Mouse (Mus musculus): ENCODE results near the gene Cd86. TPM values are rescaled to one million over a fixed set of nuclear protein-coding genes. Genes with fewer than 3 reads are reported as not detected.

The Cd86 gene
- total RNA-seq, 2 experiments from 2014 or later: 1.3 to 1.6 TPM

DNA sequence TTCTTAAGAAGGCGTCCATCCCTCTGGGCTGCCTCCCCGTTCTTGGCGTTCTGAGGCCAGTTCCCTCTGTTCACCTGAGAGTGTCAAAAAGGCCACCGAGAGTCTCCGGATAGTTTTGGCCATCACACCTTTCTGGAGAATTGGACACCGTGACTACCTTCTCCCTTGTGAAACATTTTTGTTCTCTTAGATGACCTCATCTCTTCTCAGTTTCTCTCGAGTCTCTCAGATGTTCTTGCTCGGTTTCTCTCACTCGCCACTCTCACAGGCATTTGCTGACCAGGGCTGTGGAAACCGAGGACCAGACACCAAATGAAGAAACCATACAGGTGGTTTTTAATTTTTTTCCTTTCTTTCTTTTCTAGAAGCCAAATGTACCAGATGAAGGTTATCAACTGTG lies 4.6 kb downstream of the Cd86 start:
- DNase-seq (ENCODE audit: low spot score in 2 of 2): no peak

DNA sequence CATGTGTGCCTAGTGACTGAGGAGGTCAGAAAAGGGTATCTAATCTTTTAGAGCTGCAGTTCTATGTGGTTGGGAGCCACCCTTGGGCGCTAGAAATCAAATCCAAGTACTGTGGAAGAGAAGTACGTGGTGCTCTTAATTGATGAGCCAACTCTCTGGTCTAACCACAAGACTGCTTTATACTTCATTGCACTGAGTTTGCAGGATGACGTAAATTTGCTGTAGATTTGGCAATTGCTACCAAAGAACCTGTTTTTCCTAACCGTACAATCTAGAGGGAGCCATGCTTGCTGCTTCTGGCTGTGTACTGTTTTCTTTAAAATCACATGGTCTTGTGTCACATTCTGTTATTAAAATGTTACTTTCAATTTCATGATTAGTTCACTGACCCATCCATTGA lies 10.0 kb downstream of the Cd86 start:
- no peak for DNase-seq (ENCODE audit: low spot score in 2 of 2)

DNA sequence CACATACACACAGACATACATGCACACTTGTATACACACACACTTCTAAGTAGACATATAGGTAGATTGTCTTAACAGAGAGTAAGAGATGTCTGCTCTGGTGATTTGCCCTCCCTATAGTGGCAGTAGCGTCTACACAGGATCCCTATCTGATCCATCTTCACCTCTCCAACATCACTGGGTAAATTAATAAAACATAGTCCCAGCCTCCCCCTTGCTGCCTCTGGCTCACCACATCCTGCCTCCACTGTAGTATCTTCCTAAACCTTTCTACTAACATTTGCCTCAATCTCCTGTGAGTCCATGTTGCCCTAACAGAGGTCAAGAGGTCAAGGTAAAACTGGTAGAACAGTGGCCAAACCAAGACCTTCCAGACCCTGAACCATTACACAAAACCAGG lies 10.7 kb downstream of the Cd86 start:
- DNase-seq (ENCODE audit: low spot score in 2 of 2): no peak

DNA sequence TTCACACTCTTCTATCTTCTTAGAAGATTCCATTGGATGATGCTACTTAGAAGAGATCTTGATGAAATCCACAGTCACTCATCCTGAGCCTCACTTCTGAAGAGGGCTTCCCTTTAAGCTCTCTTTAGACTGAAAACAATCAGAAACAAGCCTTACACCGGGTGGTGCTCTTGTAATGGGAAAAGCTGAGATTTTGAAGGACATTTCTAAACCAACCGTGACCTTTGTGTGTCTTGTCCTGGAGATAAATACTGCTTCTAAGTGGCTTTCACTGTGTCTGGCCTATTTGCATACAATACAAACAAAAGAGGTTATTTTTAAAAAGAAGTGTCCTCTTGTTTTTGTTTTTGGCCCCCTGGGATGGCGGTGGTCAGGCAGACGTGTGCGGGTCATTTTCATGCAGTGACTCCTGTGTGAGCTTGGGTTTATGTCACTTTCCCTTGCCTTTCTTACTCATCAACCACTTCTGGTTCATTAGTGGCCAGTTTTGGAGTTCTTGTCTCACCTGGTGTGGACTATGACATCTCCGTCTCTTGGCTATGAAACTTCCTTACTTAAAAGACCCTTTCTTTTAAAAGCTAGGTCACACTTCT lies 14.6 kb downstream of the Cd86 start:
- no peak for DNase-seq (ENCODE audit: low spot score in 2 of 2)

DNA sequence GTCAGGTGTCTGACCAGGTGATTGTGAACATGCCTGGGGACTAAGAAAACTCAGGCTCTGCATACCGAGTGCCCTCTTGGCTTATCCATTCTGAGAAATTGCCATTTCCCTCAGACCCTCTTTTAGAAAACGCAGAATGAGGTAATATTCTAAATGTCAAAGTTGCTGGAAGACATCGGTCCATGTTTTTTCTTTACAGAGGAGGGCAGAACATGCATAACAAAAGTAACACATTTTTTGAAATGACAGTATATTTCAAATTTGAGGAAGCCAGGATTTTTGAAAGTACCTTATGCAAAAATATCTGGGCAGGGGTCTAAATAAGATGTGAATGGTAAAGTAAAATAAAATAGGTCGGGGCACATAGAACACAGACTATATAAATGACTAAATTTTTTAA lies 15.4 kb downstream of the Cd86 start:
- DNase-seq (ENCODE audit: low spot score in 2 of 2): no peak

DNA sequence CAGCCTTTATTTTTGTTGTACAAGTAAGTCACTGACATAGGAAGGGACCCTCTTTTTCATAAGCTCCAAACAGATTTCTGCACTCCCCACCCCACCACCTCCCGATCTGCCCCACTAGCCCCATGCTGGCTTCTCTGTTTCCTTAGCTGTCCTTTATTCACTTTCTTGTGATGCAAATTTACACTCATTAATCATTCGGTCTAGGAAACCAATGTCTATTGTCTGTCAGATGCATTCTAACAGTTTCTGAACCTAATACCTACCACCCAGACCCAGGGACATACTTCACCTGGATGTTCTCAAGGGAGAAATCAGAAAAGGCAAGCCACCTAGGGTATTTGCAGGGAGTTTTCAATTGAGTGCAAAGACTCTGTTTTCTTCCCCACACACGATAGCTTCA lies 16.6 kb downstream of the Cd86 start:
- no peak for DNase-seq (ENCODE audit: low spot score in 2 of 2)

DNA sequence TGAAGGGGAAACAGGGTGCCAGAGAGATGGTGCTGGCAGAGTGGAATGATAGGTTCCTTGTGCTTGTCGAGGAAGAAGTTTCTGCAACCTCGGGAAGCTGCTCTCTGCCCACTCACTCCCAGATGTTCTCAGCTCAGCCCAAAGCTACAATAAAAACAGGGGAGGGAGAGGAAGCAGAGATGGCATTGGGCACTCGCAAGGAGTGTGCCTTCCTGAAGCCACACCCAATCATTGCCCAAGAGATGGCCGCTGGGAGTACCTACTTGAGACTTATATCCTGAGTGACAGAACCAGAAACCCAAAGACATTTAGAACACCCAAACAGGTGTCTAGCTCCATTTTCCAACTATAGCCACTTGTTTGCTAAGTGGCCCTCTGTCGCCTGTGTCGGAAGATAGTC lies 20.8 kb downstream of the Cd86 start:
- DNase-seq (ENCODE audit: low spot score in 2 of 2): no peak

DNA sequence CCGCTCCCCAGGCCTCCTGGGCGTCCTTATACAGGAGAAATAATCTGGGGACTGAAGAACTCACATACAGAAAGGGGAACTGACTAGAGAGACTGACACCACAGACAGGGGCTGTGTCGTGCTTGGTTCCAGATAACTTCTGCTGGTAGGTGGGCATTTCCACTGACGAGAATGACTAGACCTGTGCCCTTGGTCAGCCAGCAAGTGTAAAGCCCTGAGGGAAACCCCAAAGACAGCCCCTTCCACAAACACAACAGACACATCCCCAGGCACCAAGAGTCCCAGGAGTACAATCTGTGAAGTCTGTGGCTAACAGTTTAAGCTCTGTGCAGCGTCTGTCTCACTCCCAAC lies 23.2 kb downstream of the Cd86 start:
- no peak for DNase-seq (ENCODE audit: low spot score in 2 of 2)

DNA sequence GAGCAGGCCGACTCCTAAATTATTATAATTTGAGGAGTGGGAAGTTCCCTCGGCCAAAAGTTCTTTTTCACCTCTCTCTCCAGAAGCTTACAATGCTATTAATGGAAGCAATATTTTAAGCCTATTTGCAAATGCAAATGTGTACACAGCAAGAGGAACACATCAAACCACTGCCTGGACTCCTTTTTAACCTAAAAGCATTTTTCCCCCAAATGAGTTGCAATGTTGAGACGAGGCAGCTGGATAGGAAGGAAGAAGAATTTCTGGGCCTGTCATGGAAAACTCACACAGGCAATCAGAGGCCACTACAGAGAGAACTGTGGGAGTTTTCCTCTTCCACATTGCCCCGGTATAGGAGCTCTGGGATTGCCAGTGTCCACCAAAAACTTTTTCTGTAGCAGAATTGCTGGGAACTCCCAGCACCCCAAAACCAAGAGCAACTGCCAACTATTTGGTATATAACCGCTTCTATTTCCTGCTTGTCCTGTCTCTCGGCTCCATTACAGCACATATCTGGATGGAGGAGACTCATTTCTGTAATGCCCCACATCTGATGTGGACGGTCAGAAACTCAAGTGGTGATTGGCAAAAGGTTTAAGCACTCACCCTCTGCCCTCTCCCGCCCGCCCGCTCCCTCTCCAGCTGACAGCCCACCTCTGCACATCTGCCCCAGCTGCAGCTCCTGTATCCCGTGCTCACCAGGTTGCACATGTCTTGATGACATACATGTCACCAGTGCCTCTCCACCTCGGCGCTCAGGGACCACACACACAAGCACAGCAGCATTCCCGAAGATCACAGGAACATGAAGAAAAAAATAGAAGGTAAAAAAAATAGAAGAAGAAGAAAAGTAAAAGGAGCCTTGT lies 23.8 kb downstream of the Cd86 start:
- DNase-seq (ENCODE audit: low spot score in 2 of 2): no peak

DNA sequence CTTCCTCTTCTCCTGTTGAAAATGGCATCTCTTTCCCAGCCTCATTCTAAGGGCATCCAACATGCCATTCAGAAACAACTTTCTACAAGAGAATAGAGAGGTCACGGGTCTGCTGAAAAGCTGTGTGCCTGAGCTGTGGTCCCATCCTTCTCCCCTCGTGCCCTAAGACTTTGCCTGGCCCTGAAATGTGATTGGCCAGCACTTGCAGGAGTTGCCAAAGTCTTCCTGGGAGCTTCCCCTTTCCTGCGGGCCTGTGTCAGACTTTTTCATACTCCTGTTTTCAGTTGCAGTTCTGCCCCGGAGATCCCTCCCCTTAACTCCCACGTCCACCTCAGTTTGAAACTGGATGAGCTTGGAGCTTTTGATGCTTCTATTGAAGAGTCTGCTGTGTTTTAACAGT lies 24.9 kb downstream of the Cd86 start:
- no peak for DNase-seq (ENCODE audit: low spot score in 2 of 2)

DNA sequence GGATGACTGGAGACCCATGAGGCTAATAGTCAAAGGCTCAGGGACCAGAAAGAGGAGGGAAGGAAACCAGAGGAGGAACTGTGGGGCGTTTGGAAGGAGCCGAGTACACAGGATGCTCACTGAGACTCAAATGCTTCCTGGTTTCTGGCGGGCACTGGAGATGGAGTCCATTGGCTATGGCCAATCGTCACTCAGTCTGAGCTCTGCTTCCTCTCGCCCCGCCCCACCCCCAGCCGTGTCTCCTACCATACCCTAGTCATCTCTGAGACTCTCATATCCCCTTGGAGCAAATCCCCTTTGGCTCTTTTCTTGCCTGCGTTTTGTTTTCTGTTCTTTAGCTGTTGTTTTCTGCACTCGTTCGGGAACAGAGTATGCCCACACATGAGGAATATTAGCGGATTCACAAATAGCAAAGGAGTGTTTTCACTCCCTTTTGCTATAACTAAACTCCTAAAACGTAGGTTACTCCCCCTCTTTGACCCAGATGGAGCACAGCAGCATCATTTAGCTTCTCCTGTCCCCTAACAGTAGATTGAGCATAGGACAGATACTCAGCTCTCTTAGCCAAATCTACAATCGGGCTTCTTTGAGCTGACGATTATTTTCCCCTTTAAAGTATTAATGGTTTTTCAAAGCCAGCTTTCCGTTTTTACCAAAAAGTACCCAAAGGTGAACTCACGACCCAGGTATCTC lies 25.9 kb downstream of the Cd86 start:
- DNase-seq (ENCODE audit: low spot score in 2 of 2): no peak

DNA sequence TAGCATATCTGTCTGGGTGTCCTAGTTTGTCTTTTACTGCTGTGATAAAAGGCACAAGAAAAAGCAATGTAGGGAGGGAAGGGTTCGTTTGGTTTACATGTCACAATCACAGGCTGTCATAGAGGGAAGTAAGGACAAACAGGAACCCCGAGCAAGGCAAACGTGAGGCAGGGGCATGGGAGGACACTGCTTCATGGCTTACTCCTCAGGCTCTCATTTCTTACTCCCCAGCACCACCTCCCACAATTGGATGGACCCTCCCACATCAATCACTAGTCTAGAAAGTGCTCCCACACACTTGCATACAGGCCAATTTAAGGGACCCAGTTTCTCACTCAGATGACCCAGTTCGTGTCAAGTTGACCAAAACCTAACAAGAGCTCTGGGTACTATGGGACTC lies 29.1 kb downstream of the Cd86 start:
- DNase-seq (ENCODE audit: low spot score in 2 of 2): no peak

DNA sequence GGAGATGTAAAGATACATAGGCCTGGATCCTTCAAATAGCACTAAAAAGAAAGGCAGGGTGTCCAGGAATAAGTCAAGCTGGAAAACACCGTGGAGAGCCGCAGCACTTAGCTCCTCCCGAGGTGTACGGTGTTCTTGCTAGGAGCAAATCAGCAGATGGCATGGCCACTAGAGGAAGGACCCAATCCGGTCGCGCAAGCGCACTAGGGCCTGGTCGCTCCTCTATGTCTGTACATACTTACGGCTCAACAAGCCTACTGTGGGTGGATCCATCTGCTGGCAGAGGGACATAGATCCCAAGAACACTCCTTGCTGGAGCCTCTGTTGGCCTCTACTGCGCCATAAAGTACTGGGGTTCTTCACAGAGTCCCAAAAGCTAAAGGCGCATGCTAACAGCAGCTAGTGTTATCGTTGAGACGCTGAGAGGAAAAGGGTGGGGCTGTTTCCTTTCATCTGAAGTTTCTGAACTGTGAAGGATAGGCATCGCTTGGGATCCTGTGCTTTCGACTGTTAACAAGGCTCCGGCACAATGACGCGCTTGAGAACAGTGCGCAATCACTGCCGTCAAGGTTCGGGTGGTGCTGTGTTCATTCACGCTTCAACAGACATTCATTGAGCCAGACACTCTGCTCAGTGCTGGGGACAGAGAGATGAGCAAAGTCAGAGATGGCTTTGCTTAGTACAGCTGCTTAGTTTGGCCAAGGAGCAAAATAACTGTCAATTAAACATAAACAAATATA lies 30.7 kb downstream of the Cd86 start:
- no peak for DNase-seq (ENCODE audit: low spot score in 2 of 2)

DNA sequence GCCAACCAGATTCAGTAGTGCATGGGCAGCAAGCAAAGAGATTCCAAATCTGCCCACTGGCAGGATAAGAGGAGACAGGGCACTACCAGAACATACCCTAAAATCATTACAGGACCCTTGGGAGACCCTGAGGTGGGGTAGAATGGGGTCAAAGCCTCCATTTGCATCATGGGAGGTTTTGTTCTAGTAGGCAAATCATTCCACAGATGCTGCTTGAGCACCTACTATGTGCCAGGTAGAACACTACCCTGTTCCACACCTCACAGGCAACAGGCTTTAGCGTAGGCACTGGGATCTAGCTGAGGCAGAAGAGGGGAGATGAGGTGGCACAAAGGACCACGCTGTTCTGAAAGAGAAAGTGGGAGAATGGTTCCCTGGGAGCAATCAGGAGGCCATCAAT lies 31.5 kb downstream of the Cd86 start:
- DNase-seq (ENCODE audit: low spot score in 2 of 2): no peak

DNA sequence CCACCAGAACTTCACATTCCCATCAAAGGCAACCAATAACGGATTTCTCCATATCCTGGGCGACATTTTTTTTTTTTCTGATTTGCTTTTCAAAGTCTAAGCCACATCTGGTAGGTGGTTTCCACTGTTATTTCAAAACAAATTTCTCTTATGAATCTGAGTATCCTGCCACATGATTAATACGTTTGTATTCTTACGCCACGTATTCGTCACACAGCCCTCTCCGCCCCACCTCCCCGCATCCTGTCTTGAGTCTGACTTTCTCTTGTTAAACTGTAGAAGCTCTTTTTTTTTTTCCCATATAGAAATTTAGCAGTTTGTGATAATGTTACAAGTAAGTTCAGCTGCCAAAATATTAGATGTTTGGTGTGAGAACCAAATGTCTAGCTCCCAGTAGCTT lies 33.7 kb downstream of the Cd86 start:
- no peak for DNase-seq (ENCODE audit: low spot score in 2 of 2)

DNA sequence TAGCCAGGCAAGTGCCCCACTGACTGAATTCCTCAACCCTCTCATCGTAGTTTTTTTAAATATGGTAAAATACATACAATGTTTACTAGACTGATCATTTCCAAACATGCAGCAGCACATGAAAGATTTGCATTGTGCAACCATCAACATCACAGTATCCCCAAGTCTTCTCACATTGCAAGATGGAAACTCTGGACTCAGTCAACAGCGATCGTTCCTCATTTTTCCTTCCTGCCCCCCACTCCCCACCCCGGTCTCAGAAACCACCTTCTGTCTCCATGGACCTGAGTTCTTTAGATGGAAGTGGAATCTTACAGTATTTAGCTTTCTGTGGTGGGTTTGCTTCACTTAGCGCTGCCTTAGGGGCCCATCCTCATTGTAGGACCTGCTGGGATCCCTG lies 34.3 kb downstream of the Cd86 start:
- DNase-seq (ENCODE audit: low spot score in 2 of 2): no peak

DNA sequence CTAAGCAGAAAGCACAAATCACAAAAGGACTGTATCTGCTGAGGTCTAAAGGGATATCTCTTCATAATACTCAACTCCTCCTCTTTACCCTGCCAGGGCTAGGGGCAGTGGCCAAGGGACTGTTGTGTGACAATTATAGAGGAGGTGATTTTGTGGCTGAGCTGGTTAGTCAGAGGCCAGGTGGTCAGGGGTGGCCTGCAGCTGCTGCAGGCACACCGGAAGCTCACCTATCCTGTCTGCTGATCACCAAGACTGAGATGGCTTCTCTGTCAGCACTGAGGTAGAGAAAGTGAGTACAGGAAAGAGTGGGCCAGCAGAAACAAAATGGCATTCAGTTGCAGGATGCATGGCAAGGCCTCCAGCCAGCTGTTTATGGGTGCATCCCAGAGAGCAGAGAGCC lies 38.1 kb downstream of the Cd86 start:
- DNase-seq (ENCODE audit: low spot score in 2 of 2): no peak

DNA sequence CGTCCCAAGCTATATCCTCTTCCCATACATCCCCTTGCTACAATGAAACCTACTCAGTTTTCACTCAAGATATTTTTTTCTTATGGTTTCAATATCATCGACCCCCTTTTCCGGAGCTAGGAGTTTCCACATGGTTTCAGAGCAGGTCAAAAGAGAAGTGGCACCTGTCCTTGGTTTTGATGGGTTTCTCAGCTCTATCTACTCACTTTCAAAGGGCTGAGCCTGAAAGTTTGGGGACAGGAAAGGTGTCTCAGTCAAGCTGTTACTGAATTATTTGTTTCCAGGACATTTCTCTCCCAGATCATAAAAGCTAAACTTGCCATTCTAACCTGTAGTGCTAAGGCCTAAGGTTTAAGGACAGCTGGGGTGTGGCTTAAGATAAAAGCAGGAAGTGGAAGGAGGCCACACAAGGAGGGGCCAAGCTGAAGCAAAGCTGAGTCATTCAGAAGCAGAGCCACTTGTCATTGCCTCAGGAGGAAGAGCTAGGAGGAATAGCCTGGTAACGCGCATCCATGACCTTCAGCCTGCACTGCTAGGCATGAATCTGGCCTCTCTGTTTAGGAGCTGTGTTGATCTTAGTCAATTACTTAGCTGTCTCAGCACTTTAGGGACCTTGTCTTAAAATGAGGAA lies 39.2 kb downstream of the Cd86 start:
- no peak for DNase-seq (ENCODE audit: low spot score in 2 of 2)

DNA sequence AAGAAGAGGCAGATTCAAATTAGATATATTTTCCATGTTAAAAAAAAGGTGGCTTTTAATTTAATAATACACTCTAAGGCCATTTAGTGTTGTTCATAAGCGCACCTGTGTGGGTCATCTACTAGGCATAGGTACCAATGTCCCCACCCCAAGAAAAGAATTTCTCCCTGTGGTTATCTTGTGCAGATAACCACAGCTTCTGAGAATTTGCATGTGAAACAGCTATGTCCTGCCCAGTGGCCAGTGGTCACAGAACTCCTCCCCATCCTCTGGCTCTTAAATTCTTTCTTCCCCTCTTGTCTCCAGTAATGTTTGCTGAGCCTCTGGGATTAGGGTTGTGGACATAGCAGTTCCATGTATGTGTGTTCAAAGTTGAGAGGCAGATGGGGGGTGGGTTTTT lies 40.0 kb downstream of the Cd86 start:
- no peak for DNase-seq (ENCODE audit: low spot score in 2 of 2)

DNA sequence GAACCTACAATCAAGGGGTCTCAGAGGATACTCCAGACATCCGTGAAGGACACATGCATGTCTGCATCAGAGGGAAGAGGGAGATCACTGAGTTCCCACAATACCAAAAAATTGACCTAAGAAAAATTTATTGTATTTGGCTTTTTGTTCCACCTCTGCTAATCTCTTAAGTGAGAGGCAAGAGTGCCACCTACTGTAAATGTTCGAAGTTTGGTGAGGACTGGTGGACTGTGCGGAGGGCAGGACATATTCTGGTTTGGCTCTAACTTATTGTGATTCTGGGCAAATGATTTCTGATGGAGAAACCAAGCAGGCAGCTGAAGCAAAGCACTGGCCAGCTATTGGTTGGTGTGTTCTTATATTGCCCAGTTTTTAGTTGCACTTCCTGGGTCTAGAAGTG lies 43.6 kb downstream of the Cd86 start:
- no peak for DNase-seq (ENCODE audit: low spot score in 2 of 2)

DNA sequence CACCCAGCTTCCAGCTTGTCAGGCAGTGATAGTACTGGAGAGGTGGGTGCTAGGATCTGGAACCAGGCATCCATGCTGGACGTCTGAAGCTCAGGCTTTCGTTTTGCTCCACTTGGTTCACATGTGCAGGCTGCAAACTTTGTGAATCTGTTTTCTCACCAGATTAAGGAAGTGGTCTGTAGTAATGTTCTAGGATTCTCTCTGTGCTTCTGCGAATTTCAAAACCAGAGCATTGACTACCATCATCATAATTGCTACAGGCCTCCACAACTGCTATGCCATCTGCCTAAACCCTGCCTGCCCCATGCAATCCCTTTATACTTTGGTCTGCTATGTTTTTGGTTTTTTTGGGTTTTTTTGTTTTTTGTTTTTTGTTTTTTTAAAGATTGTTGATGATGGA lies 44.8 kb downstream of the Cd86 start:
- DNase-seq (ENCODE audit: low spot score in 2 of 2): no peak

DNA sequence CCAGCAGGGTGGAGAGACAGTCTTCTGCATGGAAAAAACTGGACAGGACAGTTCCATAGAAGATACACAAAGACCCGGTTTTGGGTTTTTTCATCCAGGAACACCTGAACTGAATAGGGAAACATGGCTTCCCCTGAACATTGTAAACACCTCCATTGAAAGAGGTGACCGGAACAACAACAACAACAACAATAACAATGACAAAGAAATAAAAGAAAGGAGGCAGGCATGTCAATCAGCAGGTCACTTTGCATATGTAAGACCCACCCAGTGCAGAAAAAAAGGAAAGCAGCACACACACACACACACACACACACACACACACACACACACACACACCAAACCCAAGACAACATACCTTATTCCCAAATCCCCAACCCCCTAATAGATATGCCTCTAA lies 52.2 kb downstream of the Cd86 start:
- DNase-seq (ENCODE audit: low spot score in 2 of 2): no peak
